Mouse (Mus musculus) E14TG2a.4 (cell line): Measurements from ENCODE around the gene Rnf114.

Source experiments
- CTCF ChIP-seq: conservative IDR thresholded peaks from 2 replicates; pipeline ENCODE4 v1.5.1; 2014; ENCODE audit warnings: low read length
- POU5F1 ChIP-seq: IDR thresholded peaks from 2 replicates; pipeline ENCODE4 v1.6.1; 2014; ENCODE audit warnings: low read length, borderline replicate concordance

GRCm38 (mm10) chr2:167550341-167550854 is 58.0 kb downstream of the Rnf114 start:
- TF ChIP-seq CTCF (no peak), POU5F1 (no peak)
